Mouse (Mus musculus) liver, postnatal 0 days (tissue): ENCODE results near the gene Ganab.

Experiments used
- CTCF ChIP-seq: sonication (generic); IDR thresholded peaks from 2 replicates; pipeline ENCODE4 v1.5.1; 2016; ENCODE audit warnings: antibody characterized with exemption, low read depth
- EP300 ChIP-seq: IDR thresholded peaks from 2 replicates; pipeline ENCODE4 v1.6.1; 2016; ENCODE audit warnings: antibody characterized with exemption, low read depth, mild to moderate bottlenecking

- TF ChIP-seq EP300, result no peak
- TF ChIP-seq CTCF, result no peak
Observed at GRCm38 (mm10) chr19:8851639-8852038, 46.2 kb upstream of the Ganab start.
